Mouse (Mus musculus): ENCODE data around the gene Rab30. TPM values are rescaled to one million over a fixed set of nuclear protein-coding genes. Genes with fewer than 3 reads are reported as not detected.

The Rab30 gene
- polyA plus RNA-seq, 1 experiment, result 2.0 TPM

- Histone ChIP-seq H3ac (ENCODE audit: control insufficient read depth, insufficient read length, low read depth) (no peak overlapping the region), H3K4me3 (ENCODE audit: insufficient read depth, poor library complexity, severe bottlenecking) (no peak overlapping the region)
Observed at GRCm38 (mm10) chr7:92803191-92803590, 61.8 kb downstream of the Rab30 start.

GRCm38 (mm10) chr7:92804919-92805668, 63.7 kb downstream of the Rab30 start:
- H3K79me2 ChIP-seq (ENCODE audit: control insufficient read depth, insufficient read depth), result no peaks in the 10 kb centered on the region
- H3ac ChIP-seq (ENCODE audit: control insufficient read depth, insufficient read length, low read depth), result no peak overlapping the region
- TF ChIP-seq MAX (IDR thresholded peaks at IDR 0.05) (no peak), MYOD1 (IDR thresholded peaks at IDR 0.05; ENCODE audit: control insufficient read depth, insufficient read length, low read depth) (no peak), USF1 (IDR thresholded peaks at IDR 0.05; ENCODE audit: low read depth) (no peak), CEBPB (IDR thresholded peaks at IDR 0.05; ENCODE audit: low read depth) (no peak), CTCF (IDR thresholded peaks at IDR 0.05; ENCODE audit: control insufficient read depth, insufficient read depth, insufficient read length) (no peak), FOSL1 (IDR thresholded peaks at IDR 0.05; ENCODE audit: insufficient read depth, low read length, poor library complexity, severe bottlenecking) (no peak), MYOG (IDR thresholded peaks at IDR 0.05; ENCODE audit: control insufficient read depth, extremely low read depth, insufficient read length) (no peak)
- H3K4me3 ChIP-seq (ENCODE audit: insufficient read depth, poor library complexity, severe bottlenecking), result no peak overlapping the region
- H3K79me3 ChIP-seq (ENCODE audit: low read depth), result no peaks in the 10 kb centered on the region
- no peaks in the 10 kb centered on the region for H3K27me3 ChIP-seq (ENCODE audit: control insufficient read depth, insufficient read depth, insufficient read length)
- no peaks in the 10 kb centered on the region for H3K36me3 ChIP-seq (ENCODE audit: control insufficient read depth, insufficient read depth)

More at GRCm38 (mm10) chr7:92803191-92803590, 61.8 kb downstream of the Rab30 start:
- TF ChIP-seq MYOG (IDR thresholded peaks at IDR 0.05; ENCODE audit: control insufficient read depth, extremely low read depth, insufficient read length), result no peak
- no peak for TF ChIP-seq CTCF (IDR thresholded peaks at IDR 0.05; ENCODE audit: control insufficient read depth, insufficient read depth, insufficient read length)
- TF ChIP-seq MYOD1 (IDR thresholded peaks at IDR 0.05; ENCODE audit: control insufficient read depth, insufficient read length, low read depth), result no peak
- no peak for TF ChIP-seq FOSL1 (IDR thresholded peaks at IDR 0.05; ENCODE audit: insufficient read depth, low read length, poor library complexity, severe bottlenecking)
- no peak for TF ChIP-seq USF1 (IDR thresholded peaks at IDR 0.05; ENCODE audit: low read depth)
- no peak for TF ChIP-seq CEBPB (IDR thresholded peaks at IDR 0.05; ENCODE audit: low read depth)
- no peak for TF ChIP-seq MAX (IDR thresholded peaks at IDR 0.05)
- Histone ChIP-seq H3K79me3 (ENCODE audit: low read depth) (no peaks in the 10 kb centered on the region), H3K79me2 (ENCODE audit: control insufficient read depth, insufficient read depth) (no peaks in the 10 kb centered on the region), H3K36me3 (ENCODE audit: control insufficient read depth, insufficient read depth) (no peaks in the 10 kb centered on the region), H3K27me3 (ENCODE audit: control insufficient read depth, insufficient read depth, insufficient read length) (no peaks in the 10 kb centered on the region)

- Histone ChIP-seq H3ac (ENCODE audit: control insufficient read depth, insufficient read length, low read depth) (no peak overlapping the region), H3K27me3 (ENCODE audit: control insufficient read depth, insufficient read depth, insufficient read length) (no peaks in the 10 kb centered on the region), H3K36me3 (ENCODE audit: control insufficient read depth, insufficient read depth) (no peaks in the 10 kb centered on the region)
Observed at GRCm38 (mm10) chr7:92806512-92807188, 65.2 kb downstream of the Rab30 start.

GRCm38 (mm10) chr7:92807482-92807881, 66.1 kb downstream of the Rab30 start:
- Histone ChIP-seq H3ac (ENCODE audit: control insufficient read depth, insufficient read length, low read depth) (no peak overlapping the region), H3K79me3 (ENCODE audit: low read depth) (no peaks in the 10 kb centered on the region), H3K27me3 (ENCODE audit: control insufficient read depth, insufficient read depth, insufficient read length) (no peaks in the 10 kb centered on the region), H3K36me3 (ENCODE audit: control insufficient read depth, insufficient read depth) (no peaks in the 10 kb centered on the region), H3K4me3 (ENCODE audit: insufficient read depth, poor library complexity, severe bottlenecking) (no peak overlapping the region), H3K79me2 (ENCODE audit: control insufficient read depth, insufficient read depth) (no peaks in the 10 kb centered on the region)
- TF ChIP-seq FOSL1 (IDR thresholded peaks at IDR 0.05; ENCODE audit: insufficient read depth, low read length, poor library complexity, severe bottlenecking), result no peak

More at GRCm38 (mm10) chr7:92806512-92807188, 65.2 kb downstream of the Rab30 start:
- no peaks in the 10 kb centered on the region for H3K79me2 ChIP-seq (ENCODE audit: control insufficient read depth, insufficient read depth)
- H3K79me3 ChIP-seq (ENCODE audit: low read depth), result no peaks in the 10 kb centered on the region
- TF ChIP-seq MYOD1 (IDR thresholded peaks at IDR 0.05; ENCODE audit: control insufficient read depth, insufficient read length, low read depth) (no peak), FOSL1 (IDR thresholded peaks at IDR 0.05; ENCODE audit: insufficient read depth, low read length, poor library complexity, severe bottlenecking) (no peak), MAX (IDR thresholded peaks at IDR 0.05) (no peak), USF1 (IDR thresholded peaks at IDR 0.05; ENCODE audit: low read depth) (no peak), CTCF (IDR thresholded peaks at IDR 0.05; ENCODE audit: control insufficient read depth, insufficient read depth, insufficient read length) (no peak), CEBPB (IDR thresholded peaks at IDR 0.05; ENCODE audit: low read depth) (no peak), MYOG (IDR thresholded peaks at IDR 0.05; ENCODE audit: control insufficient read depth, extremely low read depth, insufficient read length) (no peak)
- H3K4me3 ChIP-seq (ENCODE audit: insufficient read depth, poor library complexity, severe bottlenecking), result no peak overlapping the region

GRCm38 (mm10) chr7:92811667-92812279, 70.4 kb downstream of the Rab30 start:
- no peak overlapping the region for H3ac ChIP-seq (ENCODE audit: control insufficient read depth, insufficient read length, low read depth)
- H3K36me3 ChIP-seq (ENCODE audit: control insufficient read depth, insufficient read depth), result no peaks in the 10 kb centered on the region
- H3K4me3 ChIP-seq (ENCODE audit: insufficient read depth, poor library complexity, severe bottlenecking), result no peak overlapping the region
- TF ChIP-seq USF1 (IDR thresholded peaks at IDR 0.05; ENCODE audit: low read depth) (no peak), FOSL1 (IDR thresholded peaks at IDR 0.05; ENCODE audit: insufficient read depth, low read length, poor library complexity, severe bottlenecking) (peak; percentile 29), CTCF (IDR thresholded peaks at IDR 0.05; ENCODE audit: control insufficient read depth, insufficient read depth, insufficient read length) (no peak), CEBPB (IDR thresholded peaks at IDR 0.05; ENCODE audit: low read depth) (no peak), MAX (IDR thresholded peaks at IDR 0.05) (no peak), MYOG (IDR thresholded peaks at IDR 0.05; ENCODE audit: control insufficient read depth, extremely low read depth, insufficient read length) (no peak), MYOD1 (IDR thresholded peaks at IDR 0.05; ENCODE audit: control insufficient read depth, insufficient read length, low read depth) (no peak)
- no peaks in the 10 kb centered on the region for H3K79me3 ChIP-seq (ENCODE audit: low read depth)
- no peaks in the 10 kb centered on the region for H3K79me2 ChIP-seq (ENCODE audit: control insufficient read depth, insufficient read depth)
- H3K27me3 ChIP-seq (ENCODE audit: control insufficient read depth, insufficient read depth, insufficient read length), result no peaks in the 10 kb centered on the region

Data from C2C12 (cell line).